10 mouse cellular contexts compared by ENCODE assay signal in the genomic region with DNA sequence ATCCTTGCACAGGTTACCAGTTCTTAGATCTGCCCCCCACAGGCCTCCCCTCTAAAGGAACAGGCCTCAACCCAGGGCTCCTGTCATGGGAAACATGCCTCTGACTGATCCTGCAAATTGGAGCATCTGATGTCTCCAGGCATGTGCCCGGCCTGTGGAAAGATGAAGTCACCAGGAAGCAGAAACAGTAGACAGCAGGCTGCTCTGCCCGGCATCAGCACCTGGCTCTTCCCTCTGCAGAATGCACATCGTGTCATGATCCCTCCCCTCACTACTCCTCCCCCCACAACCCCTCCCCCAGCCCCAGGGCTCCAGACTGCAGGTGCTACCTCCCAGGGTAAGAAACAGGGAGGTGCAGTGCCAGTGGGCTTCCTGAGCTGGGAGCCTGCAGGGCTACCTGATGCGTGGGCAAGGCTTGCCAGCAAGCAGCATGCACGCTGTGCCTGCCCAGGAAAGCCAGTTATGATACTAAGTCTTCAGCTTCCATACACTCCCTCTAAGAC. TPM values are rescaled to one million over a fixed set of nuclear protein-coding genes. Genes with fewer than 3 reads are reported as not detected.
DNase-seq lines count a peak whose midpoint lies in the region; ATAC-seq and TF ChIP-seq lines count a peak whose summit lies in the region.
"Had no signal": no experiment of that assay in that cellular context is flagged by ENCODE, and none has a peak within 500 bp of the region (broad histone marks: within the 10 kb centered on the region; RNA-seq: fewer than 3 reads in every experiment).

No protein-coding gene starts in this region.

- peak overlapping the region; percentile 50; the same call in 1 of the 2 replicates for H3K4me3 ChIP-seq in layer of hippocampus, adult 2 months
- H3K4me3 ChIP-seq in hindbrain, postnatal 0 days (ENCODE audit: low read length): no peak overlapping the region
- no peak overlapping the region for H3K4me3 ChIP-seq in liver, postnatal 0 days (ENCODE audit: low read depth, low read length)
- H3K4me3 ChIP-seq: stomach, embryonic 15.5 days had no signal

- 15% methylated on average over 5 of the region's 5 CpGs for WGBS in hindbrain, postnatal 0 days
- 20% methylated on average over 5 of the region's 5 CpGs for WGBS in liver, postnatal 0 days (ENCODE audit: insufficient replicate concordance)

- H3K9ac ChIP-seq in hindbrain, postnatal 0 days (replicated peaks; ENCODE audit: low read length): no peak overlapping the region; the same call in 1 of the 2 replicates
- no peak overlapping the region for H3K9ac ChIP-seq in liver, postnatal 0 days (replicated peaks)
- H3K9ac ChIP-seq: stomach, embryonic 15.5 days had no signal

- no peaks in the 10 kb centered on the region for H3K36me3 ChIP-seq in hindbrain, postnatal 0 days (ENCODE audit: insufficient read depth, low read length)
- H3K36me3 ChIP-seq in liver, postnatal 0 days (replicated peaks; ENCODE audit: insufficient read depth, low read length): no peaks in the 10 kb centered on the region
- H3K36me3 ChIP-seq: stomach, embryonic 15.5 days had no signal

- peak; percentile 48; the same call in 1 of the 2 replicates for ATAC-seq in hindbrain, postnatal 0 days
- ATAC-seq in liver, postnatal 0 days: no peak

- TF ChIP-seq CTCF in layer of hippocampus, adult 2 months (conservative IDR thresholded peaks at IDR 0.05): no peak
- TF ChIP-seq CTCF in hindbrain, postnatal 0 days (IDR thresholded peaks at IDR 0.05; ENCODE audit: low read depth): no peak
- TF ChIP-seq CTCF in liver, postnatal 0 days (IDR thresholded peaks at IDR 0.05; ENCODE audit: low read depth): no peak

- peak overlapping the region; percentile 92 for H3K27ac ChIP-seq in layer of hippocampus, adult 2 months
- H3K27ac ChIP-seq in hindbrain, postnatal 0 days: peak overlapping the region; percentile 86
- no peak overlapping the region for H3K27ac ChIP-seq in liver, postnatal 0 days (ENCODE audit: low read depth)
- H3K27ac ChIP-seq: macrophage; stomach, embryonic 15.5 days had no signal

- H3K9me3 ChIP-seq in hindbrain, postnatal 0 days (ENCODE audit: low read length): no peaks in the 10 kb centered on the region
- H3K9me3 ChIP-seq in liver, postnatal 0 days (ENCODE audit: low read length): no peaks in the 10 kb centered on the region
- H3K9me3 ChIP-seq: stomach, embryonic 15.5 days had no signal

- H3K27me3 ChIP-seq in hindbrain, postnatal 0 days (ENCODE audit: insufficient read depth, low read length): no peaks in the 10 kb centered on the region
- peaks cover 22% of the 10 kb centered on the region for H3K27me3 ChIP-seq in liver, postnatal 0 days (ENCODE audit: insufficient read depth, low read length)
- H3K27me3 ChIP-seq: stomach, embryonic 15.5 days had no signal

- no peak for TF ChIP-seq EP300 in liver, postnatal 0 days (IDR thresholded peaks at IDR 0.05; ENCODE audit: low read depth)

- peaks cover 23% of the 10 kb centered on the region for H3K4me1 ChIP-seq in hindbrain, postnatal 0 days (ENCODE audit: insufficient read depth, low read length)
- H3K4me1 ChIP-seq in liver, postnatal 0 days (ENCODE audit: insufficient read depth): no peaks in the 10 kb centered on the region

- DNase-seq in layer of hippocampus, adult 2 months (ENCODE audit: low spot score in 2 of 2): peak in 1 of 2 experiments; percentile 41
- no peak for DNase-seq in layer of hippocampus, postnatal 14 days (ENCODE audit: low spot score in 2 of 2)
- DNase-seq in cerebellum, adult 9-10 months: peak; percentile 76
- peak; percentile 27 for DNase-seq in hindbrain, postnatal 0 days (ENCODE audit: low spot score)
- peak; percentile 36 for DNase-seq in right cerebral cortex, postnatal 4 days
- no peak for DNase-seq in liver
- no peak for DNase-seq in liver, postnatal 0 days
- no peak for DNase-seq in adrenal gland, postnatal 36 days

- no peak overlapping the region for H3K4me2 ChIP-seq in hindbrain, postnatal 0 days (ENCODE audit: low read depth, low read length)
- no peak overlapping the region for H3K4me2 ChIP-seq in liver, postnatal 0 days (ENCODE audit: low read depth, low read length)
- H3K4me2 ChIP-seq: stomach, embryonic 15.5 days had no signal

RNA-seq across cellular contexts. Expression of a gene that starts 27.0 kb away (rescaled TPM):
- total RNA-seq in layer of hippocampus, adult 2 months (2021): 10 to 100 TPM; 74.7 to 82.1 TPM
- total RNA-seq in layer of hippocampus, postnatal 14 days (2021): 10 to 100 TPM; 61.8 to 67.9 TPM
- 56.4 and 64.9 TPM in 2 replicates for total RNA-seq in hindbrain, postnatal 0 days (2014; rRNA removed)
- polyA plus RNA-seq in hindbrain, postnatal 0 days (2015; fragmentation: Nextera tagmentation; extraction: Ambion mirVana): 18.3 and 19.7 TPM in 2 replicates
- 2.8 and 3.0 TPM in 2 replicates for polyA plus RNA-seq in liver, postnatal 0 days (2015; fragmentation: Nextera tagmentation; extraction: Ambion mirVana)
- 10 to 100 TPM; 18.6 to 26.3 TPM for total RNA-seq in adrenal gland, postnatal 36 days (2021)

Comparison
In these comparisons a context has a peak if more than half of its experiments do, and no peak if none do; other contexts are left out.
1. DNase-seq: peak in cerebellum, adult 9-10 months (single experiment), hindbrain, postnatal 0 days (single experiment) and right cerebral cortex, postnatal 4 days (single experiment); none in layer of hippocampus, postnatal 14 days (0 of 2), liver (single experiment), liver, postnatal 0 days (single experiment) and adrenal gland, postnatal 36 days (0 of 2).